Mouse (Mus musculus) cerebral cortex, adult 2 months (tissue): ENCODE results near the gene Sit1.

Experiments used
- WGBS: fragments of 180-500 bp; shearing (Covaris S2); methylation state at CpG from one replicate; pipeline ENCODE4 v1.1.7; 2018; 5-methylcytosine and 5-hydroxymethylcytosine counted together

Sit1 gene

GRCm38 (mm10) chr4:43499407-43500333 is 16.1 kb upstream of the Sit1 start, which contains the start of gene Arhgef39:
Gene Arhgef39 (minus strand): TSS chr4:43499695.
- WGBS: 6% methylated on average over 50 of the region's 50 CpGs

- 15% methylated on average over 8 of the region's 8 CpGs for WGBS
These were observed 15.4 kb upstream of the Sit1 start for GRCm38 (mm10) chr4:43498983-43499382.

GRCm38 (mm10) chr4:43497946-43498345 is 14.4 kb upstream of the Sit1 start:
- 89% methylated on average over 4 of the region's 4 CpGs for WGBS

GRCm38 (mm10) chr4:43497405-43497804 is 13.9 kb upstream of the Sit1 start:
- 97% methylated on average over 8 of the region's 8 CpGs for WGBS

- WGBS: 75% methylated on average over 6 of the region's 6 CpGs
These were observed 13.1 kb upstream of the Sit1 start for GRCm38 (mm10) chr4:43496587-43496986.

GRCm38 (mm10) chr4:43493846-43494240 is 10.3 kb upstream of the Sit1 start:
- WGBS: 1% methylated on average over 9 of the region's 9 CpGs

- under 1% methylated on average over 47 of the region's 47 CpGs for WGBS
These were observed 9.8 kb upstream of the Sit1 start for GRCm38 (mm10) chr4:43493186-43493845.

GRCm38 (mm10) chr4:43492821-43493185 is 9.3 kb upstream of the Sit1 start, which contains the start of gene Ccdc107:
Gene Ccdc107 (plus strand): TSS chr4:43492900.
- under 1% methylated on average over 25 of the region's 25 CpGs for WGBS

- 29% methylated on average over 12 of the region's 12 CpGs for WGBS
These were observed 8.7 kb upstream of the Sit1 start for GRCm38 (mm10) chr4:43492101-43492820.

GRCm38 (mm10) chr4:43490801-43491200 is 7.3 kb upstream of the Sit1 start:
- WGBS: 88% methylated on average over 5 of the region's 5 CpGs

- WGBS: 95% methylated on average over 3 of the region's 3 CpGs
These were observed 6.1 kb upstream of the Sit1 start for GRCm38 (mm10) chr4:43489611-43490010.

GRCm38 (mm10) chr4:43485666-43486065 is 2.1 kb upstream of the Sit1 start:
- WGBS: 87% methylated on average over 5 of the region's 5 CpGs

- WGBS: 76% methylated on average over 10 of the region's 10 CpGs
These were observed 943 bp downstream of the Sit1 start for GRCm38 (mm10) chr4:43482591-43482990.

- 66% methylated on average over 7 of the region's 7 CpGs for WGBS
These were observed 1.6 kb downstream of the Sit1 start for GRCm38 (mm10) chr4:43481894-43482456.

- WGBS: 90% methylated on average over 5 of the region's 5 CpGs
These were observed 2.5 kb downstream of the Sit1 start for GRCm38 (mm10) chr4:43480985-43481384.

GRCm38 (mm10) chr4:43478906-43479832 is 4.4 kb downstream of the Sit1 start:
- WGBS: 47% methylated on average over 24 of the region's 24 CpGs

- 39% methylated on average over 8 of the region's 8 CpGs for WGBS
These were observed 5.0 kb downstream of the Sit1 start for GRCm38 (mm10) chr4:43478534-43478858.

GRCm38 (mm10) chr4:43477857-43478533 is 5.5 kb downstream of the Sit1 start:
- WGBS: 17% methylated on average over 11 of the region's 11 CpGs

- WGBS: 91% methylated on average over 6 of the region's 6 CpGs
These were observed 6.9 kb downstream of the Sit1 start for GRCm38 (mm10) chr4:43476604-43477003.

GRCm38 (mm10) chr4:43473636-43474035 is 9.9 kb downstream of the Sit1 start:
- 28% methylated on average over 1 of the region's 1 CpGs for WGBS
